Mouse (Mus musculus): ENCODE results near the gene Srgap1. TPM values are rescaled to one million over a fixed set of nuclear protein-coding genes. Genes with fewer than 3 reads are reported as not detected.

Srgap1 gene
- total and polyA plus RNA-seq, 3 experiments: 0.22 TPM; not detected in 2

- DNase-seq (ENCODE audit: low spot score) (no peak), ATAC-seq (ENCODE audit: extremely low read depth, insufficient number of reproducible peaks, low FRiP score, poor library complexity, severe bottlenecking) (no peak)
- no peak overlapping the region for H3K4me3 ChIP-seq (ENCODE audit: low read depth, low read length)
- H3K27me3 ChIP-seq (ENCODE audit: insufficient read depth, low read length): no peaks in the 10 kb centered on the region
- peaks cover 19% of the 10 kb centered on the region for H3K9me3 ChIP-seq (replicated peaks)
- H3K36me3 ChIP-seq (replicated peaks): no peaks in the 10 kb centered on the region
- H3K4me1 ChIP-seq (ENCODE audit: insufficient read depth, low read depth, low read length): no peaks in the 10 kb centered on the region
- TF ChIP-seq CTCF (IDR thresholded peaks at IDR 0.05; ENCODE audit: low read depth, low read length) (no peak), GATA2 (IDR thresholded peaks at IDR 0.05; ENCODE audit: borderline replicate concordance, low read depth, low read length) (no peak), TAL1 (conservative IDR thresholded peaks at IDR 0.05; ENCODE audit: low read depth, low read length) (no peak), GATA1 (IDR thresholded peaks at IDR 0.05; ENCODE audit: borderline replicate concordance, low read length) (no peak), POLR2AphosphoS5 (IDR thresholded peaks at IDR 0.05; ENCODE audit: insufficient replicate concordance, low read depth, low read length) (no peak)
These were observed 7.4 kb upstream of the Srgap1 start for GRCm38 (mm10) chr10:122054535-122054934.

GRCm38 (mm10) chr10:122051831-122052230, 4.7 kb upstream of the Srgap1 start:
- Histone ChIP-seq H3K36me3 (replicated peaks) (no peaks in the 10 kb centered on the region), H3K4me3 (ENCODE audit: low read depth, low read length) (no peak overlapping the region), H3K9me3 (replicated peaks) (peaks cover 37% of the 10 kb centered on the region), H3K4me1 (ENCODE audit: insufficient read depth, low read depth, low read length) (no peaks in the 10 kb centered on the region), H3K27me3 (ENCODE audit: insufficient read depth, low read length) (no peaks in the 10 kb centered on the region)
- DNase-seq (ENCODE audit: low spot score): no peak
- ATAC-seq (ENCODE audit: extremely low read depth, insufficient number of reproducible peaks, low FRiP score, poor library complexity, severe bottlenecking): 0 out of 2 replicates have a peak, but pooled peaks have one; percentile 40
- TF ChIP-seq GATA1 (IDR thresholded peaks at IDR 0.05; ENCODE audit: borderline replicate concordance, low read length) (no peak), POLR2AphosphoS5 (IDR thresholded peaks at IDR 0.05; ENCODE audit: insufficient replicate concordance, low read depth, low read length) (no peak), GATA2 (IDR thresholded peaks at IDR 0.05; ENCODE audit: borderline replicate concordance, low read depth, low read length) (no peak), TAL1 (conservative IDR thresholded peaks at IDR 0.05; ENCODE audit: low read depth, low read length) (no peak), CTCF (IDR thresholded peaks at IDR 0.05; ENCODE audit: low read depth, low read length) (peak; percentile 57)

- Histone ChIP-seq H3K27me3 (ENCODE audit: insufficient read depth, low read length) (no peaks in the 10 kb centered on the region), H3K9me3 (replicated peaks) (peaks cover 50% of the 10 kb centered on the region), H3K4me1 (ENCODE audit: insufficient read depth, low read depth, low read length) (no peaks in the 10 kb centered on the region), H3K4me3 (ENCODE audit: low read depth, low read length) (no peak overlapping the region; the same call in 1 of the 2 replicates), H3K36me3 (replicated peaks) (no peaks in the 10 kb centered on the region)
- no peak for DNase-seq (ENCODE audit: low spot score)
- no peak for ATAC-seq (ENCODE audit: extremely low read depth, insufficient number of reproducible peaks, low FRiP score, poor library complexity, severe bottlenecking)
- TF ChIP-seq TAL1 (conservative IDR thresholded peaks at IDR 0.05; ENCODE audit: low read depth, low read length) (no peak), CTCF (IDR thresholded peaks at IDR 0.05; ENCODE audit: low read depth, low read length) (no peak), GATA2 (IDR thresholded peaks at IDR 0.05; ENCODE audit: borderline replicate concordance, low read depth, low read length) (no peak), GATA1 (IDR thresholded peaks at IDR 0.05; ENCODE audit: borderline replicate concordance, low read length) (no peak), POLR2AphosphoS5 (IDR thresholded peaks at IDR 0.05; ENCODE audit: insufficient replicate concordance, low read depth, low read length) (no peak)
These were observed 731 bp upstream of the Srgap1 start for GRCm38 (mm10) chr10:122047727-122048365.

- Histone ChIP-seq H3K4me1 (ENCODE audit: insufficient read depth, low read depth, low read length) (no peaks in the 10 kb centered on the region), H3K36me3 (replicated peaks) (no peaks in the 10 kb centered on the region), H3K4me3 (ENCODE audit: low read depth, low read length) (no peak overlapping the region), H3K27me3 (ENCODE audit: insufficient read depth, low read length) (no peaks in the 10 kb centered on the region), H3K9me3 (replicated peaks) (peaks cover 57% of the 10 kb centered on the region)
- TF ChIP-seq POLR2AphosphoS5 (IDR thresholded peaks at IDR 0.05; ENCODE audit: insufficient replicate concordance, low read depth, low read length) (no peak), CTCF (IDR thresholded peaks at IDR 0.05; ENCODE audit: low read depth, low read length) (no peak), TAL1 (conservative IDR thresholded peaks at IDR 0.05; ENCODE audit: low read depth, low read length) (no peak), GATA1 (IDR thresholded peaks at IDR 0.05; ENCODE audit: borderline replicate concordance, low read length) (no peak), GATA2 (IDR thresholded peaks at IDR 0.05; ENCODE audit: borderline replicate concordance, low read depth, low read length) (no peak)
- no peak for DNase-seq (ENCODE audit: low spot score)
- ATAC-seq (ENCODE audit: extremely low read depth, insufficient number of reproducible peaks, low FRiP score, poor library complexity, severe bottlenecking): no peak
These were observed 608 bp downstream of the Srgap1 start for GRCm38 (mm10) chr10:122046511-122046903.

GRCm38 (mm10) chr10:122045946-122046345, 1.2 kb downstream of the Srgap1 start:
- Histone ChIP-seq H3K27me3 (ENCODE audit: insufficient read depth, low read length) (no peaks in the 10 kb centered on the region), H3K4me1 (ENCODE audit: insufficient read depth, low read depth, low read length) (no peaks in the 10 kb centered on the region), H3K36me3 (replicated peaks) (no peaks in the 10 kb centered on the region), H3K9me3 (replicated peaks) (peaks cover 54% of the 10 kb centered on the region), H3K4me3 (ENCODE audit: low read depth, low read length) (no peak overlapping the region)
- ATAC-seq (ENCODE audit: extremely low read depth, insufficient number of reproducible peaks, low FRiP score, poor library complexity, severe bottlenecking) (no peak), DNase-seq (ENCODE audit: low spot score) (no peak)
- TF ChIP-seq POLR2AphosphoS5 (IDR thresholded peaks at IDR 0.05; ENCODE audit: insufficient replicate concordance, low read depth, low read length): no peak
- TF ChIP-seq CTCF (IDR thresholded peaks at IDR 0.05; ENCODE audit: low read depth, low read length): no peak
- TF ChIP-seq TAL1 (conservative IDR thresholded peaks at IDR 0.05; ENCODE audit: low read depth, low read length): no peak
- no peak for TF ChIP-seq GATA2 (IDR thresholded peaks at IDR 0.05; ENCODE audit: borderline replicate concordance, low read depth, low read length)
- no peak for TF ChIP-seq GATA1 (IDR thresholded peaks at IDR 0.05; ENCODE audit: borderline replicate concordance, low read length)

- H3K9me3 ChIP-seq (replicated peaks): peaks cover 52% of the 10 kb centered on the region
- TF ChIP-seq TAL1 (conservative IDR thresholded peaks at IDR 0.05; ENCODE audit: low read depth, low read length): no peak
- no peak for TF ChIP-seq POLR2AphosphoS5 (IDR thresholded peaks at IDR 0.05; ENCODE audit: insufficient replicate concordance, low read depth, low read length)
- TF ChIP-seq GATA2 (IDR thresholded peaks at IDR 0.05; ENCODE audit: borderline replicate concordance, low read depth, low read length): no peak
- TF ChIP-seq CTCF (IDR thresholded peaks at IDR 0.05; ENCODE audit: low read depth, low read length): no peak
- no peak for TF ChIP-seq GATA1 (IDR thresholded peaks at IDR 0.05; ENCODE audit: borderline replicate concordance, low read length)
- H3K27me3 ChIP-seq (ENCODE audit: insufficient read depth, low read length): no peaks in the 10 kb centered on the region
- H3K4me3 ChIP-seq (ENCODE audit: low read depth, low read length): no peak overlapping the region
- no peaks in the 10 kb centered on the region for H3K4me1 ChIP-seq (ENCODE audit: insufficient read depth, low read depth, low read length)
- ATAC-seq (ENCODE audit: extremely low read depth, insufficient number of reproducible peaks, low FRiP score, poor library complexity, severe bottlenecking) (no peak), DNase-seq (ENCODE audit: low spot score) (no peak)
- no peaks in the 10 kb centered on the region for H3K36me3 ChIP-seq (replicated peaks)
These were observed 2.2 kb downstream of the Srgap1 start for GRCm38 (mm10) chr10:122044926-122045325.

Data from G1E (cell line).